In the genomic region with DNA sequence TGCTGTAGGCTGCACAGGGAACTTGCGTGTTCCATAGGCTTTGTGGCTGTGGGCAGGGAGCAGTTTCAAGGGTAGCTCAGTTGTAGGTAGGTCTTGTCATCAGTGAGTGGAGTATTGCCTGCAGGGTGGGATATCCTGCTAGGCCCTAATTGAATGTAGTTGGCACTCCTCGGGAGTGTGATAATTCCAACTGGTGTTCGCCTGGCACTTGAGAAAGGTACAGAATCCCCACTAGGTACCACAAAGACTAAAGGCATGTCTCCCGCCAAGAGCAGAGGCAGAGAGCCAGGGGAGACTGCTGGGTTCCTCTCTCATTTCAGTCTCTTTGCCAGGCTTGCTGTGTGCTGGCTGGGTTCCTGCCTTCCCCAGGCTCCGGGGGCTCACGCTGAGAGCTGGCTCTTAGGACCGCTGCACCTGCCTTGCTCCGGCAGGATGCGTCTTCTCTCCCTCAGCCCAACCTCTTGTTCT, we compare ENCODE assay signal across 13 mouse cellular contexts. TPM values are rescaled to one million over a fixed set of nuclear protein-coding genes. Genes with fewer than 3 reads are reported as not detected.
DNase-seq lines count a peak whose midpoint lies in the region; ATAC-seq and TF ChIP-seq lines count a peak whose summit lies in the region.
"Had no signal": no experiment of that assay in that cellular context is flagged by ENCODE, and none has a peak within 500 bp of the region (broad histone marks: within the 10 kb centered on the region; RNA-seq: fewer than 3 reads in every experiment).

No protein-coding gene starts in this region.

- no peak for TF ChIP-seq CTCF in midbrain, postnatal 0 days (IDR thresholded peaks at IDR 0.05)

- peak; percentile 68 for DNase-seq in midbrain, postnatal 0 days (ENCODE audit: low spot score)
- DNase-seq in midbrain, embryonic 10.5 days (ENCODE audit: low spot score), result no peak
- DNase-seq in cerebellum, adult 9-10 months, result peak; percentile 90
- DNase-seq in gastrocnemius, postnatal 10 days, result peak; percentile 63
- DNase-seq in right cerebral cortex, postnatal 14 days, result peak; percentile 32
- no peak for DNase-seq in adrenal gland, adult (ENCODE audit: inconsistent age in 2 of 2, low spot score in 1 of 2)
- no peak for DNase-seq in urinary bladder, postnatal 14 days (ENCODE audit: low spot score)
- DNase-seq: kidney, adult 9 months; liver, postnatal 0 days had no signal

- WGBS in midbrain, postnatal 0 days, result 33% methylated on average over 9 of the region's 9 CpGs
- 60% methylated on average over 9 of the region's 9 CpGs for WGBS in midbrain, embryonic 10.5 days

- H3K27ac ChIP-seq in midbrain, postnatal 0 days (ENCODE audit: low read depth, low read length), result no peak overlapping the region
- no peak overlapping the region for H3K27ac ChIP-seq in midbrain, embryonic 10.5 days (replicated peaks)
- H3K27ac ChIP-seq: neural tube, embryonic 12.5 days had no signal

- H3K9ac ChIP-seq in midbrain, postnatal 0 days (replicated peaks; ENCODE audit: low read length, poor library complexity, severe bottlenecking), result no peak overlapping the region
- H3K9ac ChIP-seq: liver, postnatal 0 days; neural tube, embryonic 12.5 days had no signal

- no peak overlapping the region for H3K4me2 ChIP-seq in midbrain, postnatal 0 days (ENCODE audit: low read depth, low read length, poor library complexity, severe bottlenecking)
- H3K4me2 ChIP-seq: neural tube, embryonic 12.5 days had no signal

- H3K4me1 ChIP-seq in midbrain, postnatal 0 days (ENCODE audit: insufficient read depth, low read length), result peaks cover 4% of the 10 kb centered on the region
- H3K4me1 ChIP-seq in midbrain, embryonic 10.5 days, result peaks cover 36% of the 10 kb centered on the region

- H3K27me3 ChIP-seq in midbrain, postnatal 0 days (ENCODE audit: insufficient read depth, low read length), result no peaks in the 10 kb centered on the region
- peaks cover 16% of the 10 kb centered on the region; the same call in 1 of the 2 replicates for H3K27me3 ChIP-seq in midbrain, embryonic 10.5 days (ENCODE audit: low read depth, poor library complexity, severe bottlenecking)
- H3K27me3 ChIP-seq: neural tube, embryonic 12.5 days had no signal

- no peak overlapping the region for H3K4me3 ChIP-seq in midbrain, postnatal 0 days (ENCODE audit: low read depth, low read length)
- H3K4me3 ChIP-seq in midbrain, embryonic 10.5 days, result no peak overlapping the region
- H3K4me3 ChIP-seq: neural tube, embryonic 12.5 days had no signal

- H3K9me3 ChIP-seq in midbrain, postnatal 0 days (ENCODE audit: low read length), result no peaks in the 10 kb centered on the region
- H3K9me3 ChIP-seq in midbrain, embryonic 10.5 days (replicated peaks), result no peaks in the 10 kb centered on the region
- H3K9me3 ChIP-seq: neural tube, embryonic 12.5 days had no signal

- ATAC-seq in midbrain, postnatal 0 days (ENCODE audit: low FRiP score), result no peak
- no peak for ATAC-seq in activated CD4-positive, CD25-positive, alpha-beta regulatory T cell, adult 4 months
- ATAC-seq: liver, postnatal 0 days had no signal

- H3K36me3 ChIP-seq in midbrain, postnatal 0 days (ENCODE audit: insufficient read depth, low read length), result no peaks in the 10 kb centered on the region
- H3K36me3 ChIP-seq in midbrain, embryonic 10.5 days, result no peaks in the 10 kb centered on the region
- H3K36me3 ChIP-seq: neural tube, embryonic 12.5 days had no signal

RNA-seq across cellular contexts. Expression of gene Slc6a12, which starts 14.4 kb away (rescaled TPM):
- 12.4 and 13.0 TPM in 2 replicates for total RNA-seq in midbrain, postnatal 0 days (2014; rRNA removed)
- 8.1 and 8.2 TPM in 2 replicates for polyA plus RNA-seq in midbrain, postnatal 0 days (2015; fragmentation: Nextera tagmentation; extraction: Ambion mirVana)
- polyA plus RNA-seq in midbrain, embryonic 10.5 days (2016; fragmentation: Nextera tagmentation; extraction: Ambion mirVana), result 0.10 TPM in 1 of 2 replicates, not detected in the other
- total RNA-seq in gastrocnemius, postnatal 10 days (2021), result under 1 TPM; 0.40 to 0.59 TPM
- not detected for polyA plus RNA-seq in activated CD4-positive, CD25-positive, alpha-beta regulatory T cell, adult 4 months (2017; shearing (Covaris generic))
- total RNA-seq: common myeloid progenitor, adult 5-6 weeks had no signal
- polyA plus RNA-seq: heart, embryonic 14.5 days had no signal

RNA-seq across cellular contexts. Expression of gene Slc6a13, which starts 28.4 kb away (rescaled TPM):
- total RNA-seq in midbrain, postnatal 0 days (2014; rRNA removed), result 53.1 and 59.4 TPM in 2 replicates
- polyA plus RNA-seq in midbrain, postnatal 0 days (2015; fragmentation: Nextera tagmentation; extraction: Ambion mirVana), result 61.7 and 65.3 TPM in 2 replicates
- 1.4 and 2.4 TPM in 2 replicates for polyA plus RNA-seq in midbrain, embryonic 10.5 days (2016; fragmentation: Nextera tagmentation; extraction: Ambion mirVana)
- 1 to 10 TPM; 6.6 to 7.0 TPM for total RNA-seq in gastrocnemius, postnatal 10 days (2021)
- under 1 TPM; 0.55 to 0.93 TPM for polyA plus RNA-seq in activated CD4-positive, CD25-positive, alpha-beta regulatory T cell, adult 4 months (2017; shearing (Covaris generic))

Comparison
In these comparisons a context has a peak if more than half of its experiments do, and no peak if none do; other contexts are left out.
1. DNase-seq: peak in midbrain, postnatal 0 days (single experiment), cerebellum, adult 9-10 months (single experiment), gastrocnemius, postnatal 10 days (single experiment) and right cerebral cortex, postnatal 14 days (single experiment); none in midbrain, embryonic 10.5 days (single experiment), adrenal gland, adult (0 of 2) and urinary bladder, postnatal 14 days (single experiment).
2. RNA of gene Slc6a13, which starts 28.4 kb away (polyA plus RNA-seq): 61.7 to 65.3 TPM in midbrain, postnatal 0 days; 1.4 to 2.4 TPM in midbrain, embryonic 10.5 days and 0.55 to 0.93 TPM in activated CD4-positive, CD25-positive, alpha-beta regulatory T cell, adult 4 months; every median in the first group is over 10 times any median in the second.